Mouse (Mus musculus): ENCODE data around the gene Fap. TPM values are rescaled to one million over a fixed set of nuclear protein-coding genes. Genes with fewer than 3 reads are reported as not detected.
A peak's percentile ranks its signal among the peaks of the same experiment; 100 is the strongest.

Gene Fap
- polyA plus RNA-seq, 1 experiment from 2014 or later, result 0.61 TPM

- WGBS, result 66% methylated on average over 15 of the region's 15 CpGs
Measured at GRCm38 (mm10) chr2:62513477-62513876, 60.4 kb downstream of the Fap start.

GRCm38 (mm10) chr2:62507130-62507529 is 66.7 kb downstream of the Fap start:
- Histone ChIP-seq H3K4me2 (ENCODE audit: low read length) (no peak overlapping the region), H3K27me3 (replicated peaks; ENCODE audit: control insufficient read depth, insufficient read depth, low read length) (no peaks in the 10 kb centered on the region), H3K4me3 (ENCODE audit: low read depth, low read length) (no peak overlapping the region), H3K27ac (ENCODE audit: low read depth, low read length) (no peak overlapping the region), H3K9me3 (replicated peaks; ENCODE audit: control insufficient read depth, low read length) (no peaks in the 10 kb centered on the region), H3K9ac (ENCODE audit: low read length) (no peak overlapping the region), H3K36me3 (ENCODE audit: control insufficient read depth, insufficient read depth, low read length) (no peaks in the 10 kb centered on the region), H3K4me1 (ENCODE audit: control insufficient read depth, insufficient read depth, low read length) (0 out of 2 replicates have a peak, but pooled peaks cover 5% of the 10 kb centered on the region)
- DNase-seq (ENCODE audit: low spot score) (peak; percentile 60), ATAC-seq (peak; percentile 57)
- 26% methylated on average over 5 of the region's 5 CpGs for WGBS

More at GRCm38 (mm10) chr2:62513477-62513876, 60.4 kb downstream of the Fap start:
- Histone ChIP-seq H3K36me3 (ENCODE audit: control insufficient read depth, insufficient read depth, low read length) (no peaks in the 10 kb centered on the region), H3K9me3 (replicated peaks; ENCODE audit: control insufficient read depth, low read length) (no peaks in the 10 kb centered on the region), H3K27me3 (replicated peaks; ENCODE audit: control insufficient read depth, insufficient read depth, low read length) (no peaks in the 10 kb centered on the region), H3K4me2 (ENCODE audit: low read length) (no peak overlapping the region), H3K4me3 (ENCODE audit: low read depth, low read length) (no peak overlapping the region), H3K27ac (ENCODE audit: low read depth, low read length) (no peak overlapping the region), H3K9ac (ENCODE audit: low read length) (no peak overlapping the region), H3K4me1 (ENCODE audit: control insufficient read depth, insufficient read depth, low read length) (no peaks in the 10 kb centered on the region)
- ATAC-seq (peak; percentile 83; the same call in 1 of the 2 replicates), DNase-seq (ENCODE audit: low spot score) (peak; percentile 84)

- Histone ChIP-seq H3K9ac (ENCODE audit: low read length) (no peak overlapping the region), H3K9me3 (replicated peaks; ENCODE audit: control insufficient read depth, low read length) (no peaks in the 10 kb centered on the region), H3K36me3 (ENCODE audit: control insufficient read depth, insufficient read depth, low read length) (no peaks in the 10 kb centered on the region), H3K4me2 (ENCODE audit: low read length) (no peak overlapping the region), H3K27me3 (replicated peaks; ENCODE audit: control insufficient read depth, insufficient read depth, low read length) (no peaks in the 10 kb centered on the region), H3K4me1 (ENCODE audit: control insufficient read depth, insufficient read depth, low read length) (0 out of 2 replicates have a peak, but pooled peaks cover 5% of the 10 kb centered on the region), H3K4me3 (ENCODE audit: low read depth, low read length) (no peak overlapping the region), H3K27ac (ENCODE audit: low read depth, low read length) (no peak overlapping the region)
- ATAC-seq, result no peak
- DNase-seq (ENCODE audit: low spot score), result no peak
- 19% methylated on average over 2 of the region's 2 CpGs for WGBS
Measured at GRCm38 (mm10) chr2:62506441-62506840, 67.4 kb downstream of the Fap start.

- DNase-seq (ENCODE audit: low spot score) (no peak), ATAC-seq (no peak)
- Histone ChIP-seq H3K4me2 (ENCODE audit: low read length) (no peak overlapping the region), H3K27ac (ENCODE audit: low read depth, low read length) (no peak overlapping the region), H3K4me1 (ENCODE audit: control insufficient read depth, insufficient read depth, low read length) (0 out of 2 replicates have a peak, but pooled peaks cover 5% of the 10 kb centered on the region), H3K9ac (ENCODE audit: low read length) (no peak overlapping the region), H3K4me3 (ENCODE audit: low read depth, low read length) (no peak overlapping the region), H3K36me3 (ENCODE audit: control insufficient read depth, insufficient read depth, low read length) (no peaks in the 10 kb centered on the region), H3K9me3 (replicated peaks; ENCODE audit: control insufficient read depth, low read length) (no peaks in the 10 kb centered on the region), H3K27me3 (replicated peaks; ENCODE audit: control insufficient read depth, insufficient read depth, low read length) (no peaks in the 10 kb centered on the region)
- 91% methylated on average over 4 of the region's 4 CpGs for WGBS
Measured at GRCm38 (mm10) chr2:62504269-62504796, 69.5 kb downstream of the Fap start.

GRCm38 (mm10) chr2:62503326-62503725 is 70.5 kb downstream of the Fap start:
- Histone ChIP-seq H3K36me3 (ENCODE audit: control insufficient read depth, insufficient read depth, low read length) (no peaks in the 10 kb centered on the region), H3K27ac (ENCODE audit: low read depth, low read length) (no peak overlapping the region; the same call in 1 of the 2 replicates), H3K4me3 (ENCODE audit: low read depth, low read length) (no peak overlapping the region), H3K9me3 (replicated peaks; ENCODE audit: control insufficient read depth, low read length) (no peaks in the 10 kb centered on the region), H3K9ac (ENCODE audit: low read length) (no peak overlapping the region), H3K4me2 (ENCODE audit: low read length) (no peak overlapping the region), H3K27me3 (replicated peaks; ENCODE audit: control insufficient read depth, insufficient read depth, low read length) (no peaks in the 10 kb centered on the region), H3K4me1 (ENCODE audit: control insufficient read depth, insufficient read depth, low read length) (peaks cover 6% of the 10 kb centered on the region; the same call in 1 of the 2 replicates)
- WGBS, result 80% methylated on average over 5 of the region's 5 CpGs
- ATAC-seq (no peak), DNase-seq (ENCODE audit: low spot score) (no peak)

- H3K9me3 ChIP-seq (replicated peaks; ENCODE audit: control insufficient read depth, low read length), result no peaks in the 10 kb centered on the region
- DNase-seq (ENCODE audit: low spot score) (peak; percentile 33), ATAC-seq (no peak)
- H3K4me2 ChIP-seq (ENCODE audit: low read length), result no peak overlapping the region
- 73% methylated on average over 4 of the region's 4 CpGs for WGBS
- H3K36me3 ChIP-seq (ENCODE audit: control insufficient read depth, insufficient read depth, low read length), result no peaks in the 10 kb centered on the region
- peaks cover 7% of the 10 kb centered on the region; the same call in 1 of the 2 replicates for H3K4me1 ChIP-seq (ENCODE audit: control insufficient read depth, insufficient read depth, low read length)
- no peak overlapping the region for H3K9ac ChIP-seq (ENCODE audit: low read length)
- no peaks in the 10 kb centered on the region for H3K27me3 ChIP-seq (replicated peaks; ENCODE audit: control insufficient read depth, insufficient read depth, low read length)
- H3K4me3 ChIP-seq (ENCODE audit: low read depth, low read length), result no peak overlapping the region
- no peak overlapping the region; the same call in 1 of the 2 replicates for H3K27ac ChIP-seq (ENCODE audit: low read depth, low read length)
Measured at GRCm38 (mm10) chr2:62502516-62502915, 71.4 kb downstream of the Fap start.

GRCm38 (mm10) chr2:62498821-62499220 is 75.1 kb downstream of the Fap start:
- H3K4me2 ChIP-seq (ENCODE audit: low read length), result no peak overlapping the region
- ATAC-seq (no peak), DNase-seq (ENCODE audit: low spot score) (peak; percentile 60)
- no peak overlapping the region for H3K4me3 ChIP-seq (ENCODE audit: low read depth, low read length)
- H3K4me1 ChIP-seq (ENCODE audit: control insufficient read depth, insufficient read depth, low read length), result peaks cover 2% of the 10 kb centered on the region; the same call in 1 of the 2 replicates
- no peak overlapping the region for H3K9ac ChIP-seq (ENCODE audit: low read length)
- H3K27ac ChIP-seq (ENCODE audit: low read depth, low read length), result no peak overlapping the region
- H3K9me3 ChIP-seq (replicated peaks; ENCODE audit: control insufficient read depth, low read length), result no peaks in the 10 kb centered on the region
- no peaks in the 10 kb centered on the region for H3K36me3 ChIP-seq (ENCODE audit: control insufficient read depth, insufficient read depth, low read length)
- WGBS, result 45% methylated on average over 5 of the region's 5 CpGs
- H3K27me3 ChIP-seq (replicated peaks; ENCODE audit: control insufficient read depth, insufficient read depth, low read length), result no peaks in the 10 kb centered on the region

GRCm38 (mm10) chr2:62498086-62498485 is 75.8 kb downstream of the Fap start:
- ATAC-seq (peak; percentile 21), DNase-seq (ENCODE audit: low spot score) (peak; percentile 75)
- 23% methylated on average over 4 of the region's 4 CpGs for WGBS
- peaks cover 2% of the 10 kb centered on the region; the same call in 1 of the 2 replicates for H3K4me1 ChIP-seq (ENCODE audit: control insufficient read depth, insufficient read depth, low read length)
- no peaks in the 10 kb centered on the region for H3K36me3 ChIP-seq (ENCODE audit: control insufficient read depth, insufficient read depth, low read length)
- no peak overlapping the region for H3K4me2 ChIP-seq (ENCODE audit: low read length)
- no peaks in the 10 kb centered on the region for H3K27me3 ChIP-seq (replicated peaks; ENCODE audit: control insufficient read depth, insufficient read depth, low read length)
- H3K9ac ChIP-seq (ENCODE audit: low read length), result no peak overlapping the region
- H3K9me3 ChIP-seq (replicated peaks; ENCODE audit: control insufficient read depth, low read length), result no peaks in the 10 kb centered on the region
- H3K4me3 ChIP-seq (ENCODE audit: low read depth, low read length), result no peak overlapping the region
- no peak overlapping the region for H3K27ac ChIP-seq (ENCODE audit: low read depth, low read length)

- WGBS, result 11% methylated on average over 5 of the region's 5 CpGs
- Histone ChIP-seq H3K27me3 (replicated peaks; ENCODE audit: control insufficient read depth, insufficient read depth, low read length) (no peaks in the 10 kb centered on the region), H3K4me1 (ENCODE audit: control insufficient read depth, insufficient read depth, low read length) (peaks cover 2% of the 10 kb centered on the region; the same call in 1 of the 2 replicates), H3K9me3 (replicated peaks; ENCODE audit: control insufficient read depth, low read length) (no peaks in the 10 kb centered on the region), H3K9ac (ENCODE audit: low read length) (no peak overlapping the region), H3K4me2 (ENCODE audit: low read length) (no peak overlapping the region), H3K36me3 (ENCODE audit: control insufficient read depth, insufficient read depth, low read length) (no peaks in the 10 kb centered on the region), H3K4me3 (ENCODE audit: low read depth, low read length) (no peak overlapping the region), H3K27ac (ENCODE audit: low read depth, low read length) (peak overlapping the region; percentile 60)
- DNase-seq (ENCODE audit: low spot score), result peak; percentile 89
- peak; percentile 90 for ATAC-seq
Measured at GRCm38 (mm10) chr2:62497333-62498002, 76.4 kb downstream of the Fap start.
